Mouse (Mus musculus): Measurements from ENCODE around the gene Dntt.

The Dntt gene

DNA sequence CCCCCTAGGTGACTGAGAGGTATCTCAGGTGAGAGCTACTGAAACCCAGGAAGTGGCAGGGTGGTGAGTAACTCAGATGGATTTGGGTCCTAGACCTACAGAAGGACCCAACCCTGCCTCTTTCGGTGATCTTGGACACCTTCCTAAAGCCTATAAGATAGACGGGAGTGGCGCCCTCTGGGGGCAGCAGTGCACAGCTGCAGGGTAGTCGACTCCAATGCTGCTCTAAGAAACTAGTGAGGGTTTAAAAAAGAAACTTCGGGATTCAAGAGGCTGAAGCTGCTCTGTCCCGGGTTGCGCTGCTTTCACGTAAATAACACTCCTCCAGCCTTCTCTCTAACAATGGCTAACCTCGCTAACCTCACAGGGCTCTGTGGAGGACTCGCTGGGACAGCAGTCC, 24.5 kb downstream of the Dntt start:
- 48% methylated on average over 10 of the region's 10 CpGs for WGBS

DNA sequence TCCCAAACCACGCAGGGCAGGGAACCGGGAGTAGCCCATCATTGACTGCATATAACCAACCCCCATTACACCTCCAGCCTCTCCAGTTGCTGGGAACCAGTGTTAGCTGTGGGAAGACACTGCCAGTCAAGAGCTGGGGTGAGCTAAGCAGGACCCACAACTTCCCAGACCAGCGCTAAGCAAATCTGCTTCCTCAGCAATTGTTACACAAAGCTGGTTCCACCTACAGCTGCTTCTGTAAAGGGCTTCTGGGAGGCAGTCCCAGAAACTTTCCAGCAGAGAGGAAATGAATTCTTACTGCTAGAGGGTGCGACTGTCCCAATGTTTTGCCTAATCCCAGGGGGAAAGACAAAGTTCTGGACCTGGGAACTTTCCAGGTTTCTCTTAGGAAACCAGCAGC, 25.6 kb downstream of the Dntt start:
- WGBS: 47% methylated on average over 4 of the region's 4 CpGs

DNA sequence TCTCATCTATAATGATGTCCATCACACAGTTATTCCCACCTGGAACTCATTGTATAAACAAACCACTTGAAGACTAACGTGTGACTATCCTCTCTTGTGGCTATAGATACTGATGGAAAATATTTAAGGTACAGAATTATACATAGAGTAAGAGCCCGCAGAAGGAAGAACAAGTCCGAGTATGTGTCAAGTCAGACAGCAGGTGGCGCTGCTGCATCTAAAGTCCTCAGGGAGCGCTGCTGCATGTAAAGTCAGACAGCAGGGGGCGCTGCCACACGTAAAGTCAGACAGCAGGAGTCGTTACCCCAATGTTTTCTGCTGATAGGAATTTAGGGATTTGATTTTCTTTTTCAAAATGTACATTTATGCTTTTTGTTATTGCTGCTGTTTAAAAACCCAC, 42.4 kb downstream of the Dntt start:
- WGBS: 2% methylated on average over 8 of the region's 8 CpGs

DNA sequence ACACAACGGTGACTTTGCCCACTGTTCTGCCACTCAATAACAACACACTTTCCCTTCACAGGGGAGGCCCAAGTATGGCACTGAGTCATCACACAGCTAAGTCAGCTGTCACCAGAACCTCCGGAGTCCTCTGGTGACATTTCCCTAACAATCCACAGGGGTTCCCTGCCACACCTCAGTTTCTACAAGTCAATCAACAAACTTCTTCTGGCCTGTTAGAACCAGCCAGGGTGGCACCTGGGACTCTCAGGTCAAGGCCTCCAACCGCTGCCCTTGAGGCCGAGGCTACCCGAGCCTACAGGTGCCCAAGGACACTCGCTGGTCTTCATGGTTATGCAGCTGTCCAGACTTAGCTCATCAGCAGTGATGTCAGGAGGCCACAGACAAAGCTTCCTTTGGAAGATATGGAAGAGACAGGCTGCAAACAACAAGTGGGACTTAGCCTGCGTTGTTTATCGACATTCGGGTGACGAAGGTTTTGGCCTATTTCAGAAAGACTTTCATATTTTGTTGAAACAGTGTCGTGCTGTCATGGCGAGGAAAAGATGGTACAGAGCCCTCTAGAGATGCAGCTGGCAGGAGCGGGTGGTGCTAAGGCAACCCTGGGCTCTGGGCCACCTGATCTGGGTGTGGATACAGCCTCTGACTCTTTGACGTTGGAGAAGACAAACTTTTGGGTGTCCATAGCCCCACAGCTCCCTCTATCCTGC, 44.8 kb downstream of the Dntt start:
- WGBS: 74% methylated on average over 14 of the region's 14 CpGs

DNA sequence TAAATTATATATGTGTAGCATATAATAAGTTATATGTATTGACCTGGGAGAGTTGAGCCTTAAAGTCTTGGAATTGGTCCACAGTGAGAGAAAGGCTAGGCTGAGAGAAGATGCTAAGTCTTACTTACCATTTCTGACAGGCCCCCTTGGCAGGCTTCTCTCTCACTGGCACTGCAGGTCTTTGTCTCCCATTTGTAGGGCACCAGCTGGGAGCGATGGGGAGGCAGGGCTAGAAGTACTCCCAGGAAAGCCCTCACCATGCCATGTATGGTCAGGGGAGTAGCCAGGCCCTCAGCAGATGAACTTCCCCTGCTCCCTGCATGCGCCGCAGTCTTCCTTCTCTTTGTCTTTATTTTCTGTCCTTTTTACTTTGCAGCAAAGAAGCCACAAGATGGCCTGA, 47.8 kb downstream of the Dntt start, which contains the start of gene Opalin:
TSS of gene Opalin (minus strand) at position 208 of the 400 bp plus-strand sequence.
- WGBS: 80% methylated on average over 3 of the region's 3 CpGs

DNA sequence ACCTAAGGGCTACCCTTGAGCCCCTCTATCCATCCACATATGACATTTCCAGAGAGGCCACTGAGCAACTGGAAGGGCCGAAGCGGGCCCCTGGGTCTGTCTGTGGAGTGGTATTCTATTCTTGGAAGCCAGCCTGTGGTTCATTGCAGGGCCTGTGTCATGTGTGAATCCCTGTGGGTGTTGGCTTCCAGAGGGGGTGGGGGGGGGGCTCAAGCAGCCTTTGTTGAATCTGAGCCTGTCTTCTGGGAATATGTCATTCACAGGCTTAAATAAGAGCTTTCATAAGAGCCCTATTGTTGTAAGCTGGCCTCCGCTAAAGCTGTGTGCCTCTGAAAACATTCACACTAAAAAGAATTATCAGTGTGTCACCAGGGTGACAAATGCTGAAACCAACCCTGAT, 52.5 kb downstream of the Dntt start:
- 52% methylated on average over 3 of the region's 3 CpGs for WGBS

DNA sequence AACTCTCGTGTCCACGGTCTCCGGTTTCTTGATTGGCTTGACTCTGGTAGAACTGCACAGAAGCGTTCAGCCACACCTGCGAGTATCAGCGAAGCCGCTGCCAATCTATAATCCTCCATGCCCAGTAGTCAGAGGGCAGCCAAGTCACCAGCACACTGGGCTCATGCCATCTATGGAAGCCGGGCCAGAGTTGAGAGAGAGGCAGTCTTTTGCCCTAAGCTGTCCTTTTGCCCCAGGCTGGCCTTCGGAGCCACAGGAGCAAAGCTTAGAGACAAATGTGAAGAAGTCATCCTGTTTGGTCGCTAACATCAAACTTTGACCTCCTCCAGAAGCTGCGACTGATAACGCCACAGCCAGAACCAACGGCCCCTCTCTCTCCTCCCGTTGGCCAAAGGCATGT, 54.6 kb downstream of the Dntt start:
- 86% methylated on average over 14 of the region's 14 CpGs for WGBS

DNA sequence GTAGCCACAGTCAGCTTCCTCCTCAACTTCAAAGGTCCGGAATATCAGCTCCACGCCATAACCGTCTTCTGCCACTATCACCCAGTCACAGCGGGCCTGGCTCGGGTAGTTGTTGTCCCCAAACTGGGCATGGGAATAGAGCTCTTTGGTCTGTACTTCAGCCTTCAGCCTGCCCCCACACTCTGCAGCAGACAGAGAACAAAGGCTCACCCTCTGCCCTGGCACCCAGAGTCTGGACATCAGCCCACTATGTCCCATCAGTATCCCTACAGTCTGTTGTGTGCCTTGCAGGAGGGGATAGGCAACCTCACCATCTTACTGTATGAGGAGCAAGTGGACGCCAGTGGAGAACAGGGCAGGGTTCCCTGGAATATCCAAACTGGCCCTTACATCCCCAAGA, 57.2 kb downstream of the Dntt start:
- 79% methylated on average over 6 of the region's 6 CpGs for WGBS

DNA sequence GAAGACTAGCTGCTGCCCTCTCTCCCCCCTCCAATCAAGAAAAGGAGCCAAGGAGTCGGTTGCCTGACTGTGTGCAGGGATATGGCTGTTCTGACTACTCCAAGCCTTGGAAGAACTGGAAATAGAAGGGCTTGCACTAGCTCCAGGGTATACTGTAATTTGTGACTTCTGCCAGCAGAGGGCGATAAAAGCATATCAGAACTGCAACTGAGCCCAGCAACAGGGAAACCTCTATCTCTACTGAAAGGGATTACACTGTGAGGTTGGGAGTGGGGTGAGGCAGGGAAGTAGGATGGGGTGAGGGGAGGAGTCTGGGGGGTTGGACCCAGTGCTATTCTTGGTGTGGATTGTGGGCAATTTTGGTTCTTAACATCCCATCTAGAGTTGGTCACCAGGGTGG, 57.6 kb downstream of the Dntt start:
- WGBS: 2% methylated on average over 2 of the region's 2 CpGs

DNA sequence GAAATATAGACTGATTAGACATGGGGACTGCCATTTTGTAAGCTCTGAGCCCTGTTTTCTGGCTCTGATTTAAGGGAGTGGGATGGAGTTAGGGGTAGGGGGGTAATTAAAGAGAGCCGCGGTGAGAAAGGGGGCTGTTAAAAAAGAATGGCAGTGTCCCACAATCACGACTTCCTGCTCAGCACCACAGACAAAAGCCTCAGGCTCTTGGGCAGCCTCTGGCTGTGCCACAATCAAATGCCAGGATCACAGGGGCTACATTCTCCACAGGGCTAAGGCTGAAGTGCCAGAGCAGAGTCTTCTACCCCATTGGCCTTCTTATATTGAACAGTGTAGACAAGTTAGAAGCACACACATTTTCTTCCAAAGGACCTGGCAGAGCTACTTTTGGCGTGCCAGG, 58.8 kb downstream of the Dntt start:
- 50% methylated on average over 4 of the region's 4 CpGs for WGBS

DNA sequence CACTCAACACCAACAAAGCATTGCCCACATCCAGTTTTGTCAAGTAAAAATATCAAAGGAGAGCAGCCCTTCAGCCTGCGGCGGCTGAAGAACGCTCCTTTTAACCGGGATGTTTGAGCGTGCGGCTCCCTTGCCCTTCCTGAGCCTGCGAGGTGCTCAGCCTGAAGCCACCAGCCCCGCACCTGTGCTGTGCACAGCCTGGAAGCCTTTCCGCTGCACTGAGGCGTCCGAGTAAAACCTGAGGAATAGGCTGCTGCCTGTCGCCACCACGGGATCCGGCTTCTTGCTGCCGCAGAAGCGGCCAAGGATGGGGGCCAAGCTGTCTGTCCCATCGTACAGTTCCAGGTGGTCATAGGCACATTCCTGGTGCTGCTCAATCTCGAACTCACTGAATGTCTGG, 59.4 kb downstream of the Dntt start:
- 51% methylated on average over 18 of the region's 18 CpGs for WGBS

DNA sequence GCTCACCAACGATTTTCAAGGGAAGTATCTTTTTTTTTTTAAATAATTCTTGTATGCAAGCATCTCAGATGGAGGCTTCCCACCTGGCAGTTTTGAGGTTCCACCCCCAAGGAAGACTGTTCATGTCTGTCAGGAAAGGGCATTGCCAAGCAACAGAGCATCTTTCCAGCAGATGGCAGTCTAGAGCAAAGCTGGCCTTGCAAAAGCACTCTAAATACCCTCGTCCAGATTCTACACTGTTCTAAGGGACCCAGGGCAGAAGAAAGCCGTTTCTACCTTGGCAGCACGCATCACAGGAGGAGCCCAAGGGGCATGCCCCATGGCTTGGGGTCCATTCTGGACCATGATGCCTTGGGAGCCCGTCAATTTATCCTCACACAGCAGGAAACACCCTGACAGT, 60.8 kb downstream of the Dntt start:
- WGBS: 11% methylated on average over 5 of the region's 5 CpGs

DNA sequence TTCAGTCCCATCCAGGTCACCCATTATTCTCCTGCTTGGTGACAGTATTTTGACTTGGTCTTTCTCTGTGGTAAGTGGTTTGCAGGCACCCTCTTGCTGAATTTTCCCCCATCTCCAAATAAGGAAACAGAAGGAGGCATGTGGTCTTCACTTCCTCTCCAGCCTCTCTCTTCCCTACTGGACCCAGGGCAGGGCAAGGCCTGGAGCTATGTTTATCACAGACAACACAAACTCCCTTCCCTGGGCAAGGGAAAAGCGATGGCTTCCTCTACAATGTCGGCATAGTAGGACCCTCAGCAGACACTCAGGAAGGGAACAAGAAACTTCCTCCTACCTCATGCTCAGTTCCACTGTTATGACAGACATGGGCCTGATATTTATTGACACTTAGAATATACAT, 62.8 kb downstream of the Dntt start:
- 83% methylated on average over 2 of the region's 2 CpGs for WGBS

DNA sequence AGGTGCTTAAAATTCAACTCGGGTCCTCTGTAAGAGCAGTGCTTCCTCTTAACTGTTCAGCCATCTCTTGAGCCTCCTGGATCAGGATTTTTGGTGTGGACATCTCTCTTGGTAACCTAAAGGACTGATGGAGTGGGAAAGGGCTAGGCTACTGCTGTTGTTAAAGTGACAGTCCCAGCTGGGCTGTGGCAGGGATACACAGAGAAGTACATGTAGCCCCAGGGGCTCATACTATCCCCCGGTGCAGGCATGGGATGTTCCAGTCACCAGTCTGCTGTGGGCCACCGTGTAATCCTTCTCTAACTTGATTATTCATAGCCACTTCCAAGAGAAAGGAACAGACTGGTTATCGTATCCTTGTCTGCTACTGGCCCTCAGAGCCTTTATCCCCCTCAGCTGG, 68.0 kb downstream of the Dntt start:
- WGBS: 78% methylated on average over 4 of the region's 4 CpGs

DNA sequence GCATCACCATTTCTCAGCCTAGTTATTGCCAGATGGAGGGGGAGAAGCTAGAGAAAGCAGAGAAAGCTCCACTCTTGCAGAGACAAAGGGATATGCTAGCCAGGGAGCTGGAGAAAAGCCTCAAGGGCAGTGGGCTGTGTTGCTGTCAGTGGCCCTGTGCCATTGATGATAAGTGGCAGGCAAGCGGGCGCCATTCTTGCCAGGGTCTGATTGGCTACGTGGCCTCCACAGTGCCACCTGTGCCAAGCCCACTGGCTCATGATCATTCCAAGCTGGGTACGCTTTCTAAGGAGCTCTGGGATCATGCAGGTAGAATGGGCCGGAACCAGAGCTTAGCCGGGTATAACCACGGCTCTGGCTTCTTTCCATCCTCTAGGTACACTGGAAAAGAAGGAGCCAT, 71.8 kb downstream of the Dntt start:
- WGBS: 58% methylated on average over 7 of the region's 7 CpGs

DNA sequence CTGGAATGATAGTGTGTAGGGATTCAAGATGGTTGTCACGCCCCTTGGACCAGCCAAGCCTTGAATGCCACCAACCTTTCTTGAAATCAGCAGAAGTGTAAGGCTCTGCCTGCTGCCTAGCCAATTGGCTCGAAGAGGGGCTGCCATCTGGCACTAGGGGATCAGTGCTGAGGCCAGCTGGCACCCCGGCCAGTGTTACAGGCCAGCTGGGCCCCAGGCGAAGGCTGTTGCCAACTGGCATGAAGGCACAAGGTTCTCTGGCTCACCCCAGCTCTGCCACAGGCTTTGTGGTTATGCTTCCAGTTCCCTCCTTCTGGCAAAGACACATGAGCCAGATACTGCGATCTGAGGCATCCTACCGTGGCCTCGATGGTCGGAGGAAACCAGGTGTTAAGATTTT, 72.3 kb downstream of the Dntt start:
- WGBS: 50% methylated on average over 8 of the region's 8 CpGs

DNA sequence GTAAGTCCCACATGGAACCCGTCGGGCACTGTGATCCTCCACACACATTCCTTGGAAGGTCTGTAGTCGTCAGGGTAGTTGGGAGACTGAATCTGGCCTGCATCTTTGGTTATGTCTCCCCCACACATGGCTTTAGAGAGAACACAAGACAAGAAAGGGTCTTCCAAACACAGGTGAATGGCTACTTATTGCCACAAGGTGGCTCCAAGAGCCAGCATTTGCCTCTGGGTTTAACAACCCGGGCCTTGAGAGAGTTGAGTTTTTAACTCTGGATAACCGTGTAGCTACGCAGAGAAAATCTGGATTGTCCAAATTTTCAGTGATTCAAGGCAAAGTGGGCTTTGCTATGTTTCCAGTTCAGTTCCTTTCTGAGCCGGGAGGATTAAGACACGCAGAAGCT, 75.8 kb downstream of the Dntt start:
- 34% methylated on average over 8 of the region's 8 CpGs for WGBS

DNA sequence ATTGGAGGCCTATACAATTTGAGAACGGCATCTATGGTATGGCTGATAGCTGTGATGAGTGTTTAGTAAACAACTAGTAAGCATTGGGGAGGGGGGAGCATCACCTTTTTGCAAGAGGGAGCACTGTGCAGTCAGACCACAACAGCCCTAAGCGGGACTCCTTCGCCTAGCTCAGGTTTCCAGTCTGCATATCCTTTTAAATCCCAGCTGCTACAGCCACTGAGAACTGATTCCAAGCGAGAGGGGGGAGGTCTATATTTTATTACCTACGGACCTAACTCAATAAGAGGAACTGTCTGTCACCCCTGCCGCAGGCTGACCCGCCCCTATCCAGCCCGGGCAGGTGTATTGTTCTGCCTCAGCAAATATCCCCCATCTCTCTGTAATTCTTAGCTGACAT, 78.5 kb downstream of the Dntt start:
- 87% methylated on average over 8 of the region's 8 CpGs for WGBS

DNA sequence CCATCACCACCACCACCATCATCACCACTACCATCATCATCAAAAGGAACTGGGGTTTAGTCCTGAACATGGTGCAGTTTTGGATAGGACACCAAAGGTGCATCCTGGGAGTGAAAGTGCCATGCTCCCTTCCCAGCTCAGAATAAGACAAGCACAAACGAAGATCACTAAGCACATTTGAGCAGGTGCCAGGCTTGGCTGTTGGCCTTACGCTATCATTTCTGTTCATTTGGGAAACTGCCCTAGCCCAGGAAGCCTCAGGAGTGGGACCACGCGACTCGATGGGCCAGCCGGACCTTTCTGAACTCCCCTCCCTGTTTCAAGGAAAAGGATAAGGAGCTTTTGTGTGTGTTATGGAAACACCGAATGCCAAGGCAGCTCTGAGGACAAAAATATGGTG, 79.6 kb downstream of the Dntt start:
- 45% methylated on average over 7 of the region's 7 CpGs for WGBS
